ENCODE assay signal across 13 mouse cellular contexts in genomic region chr11:4193420-4193819, GRCm38 (mm10). TPM values are rescaled to one million over a fixed set of nuclear protein-coding genes. Genes with fewer than 3 reads are reported as not detected.
"Had no signal": no experiment of that assay in that cellular context is flagged by ENCODE, and none has a peak within 500 bp of the region (broad histone marks: within the 10 kb centered on the region; RNA-seq: fewer than 3 reads in every experiment).

No protein-coding gene starts in this region.

- H3K36me3 ChIP-seq: intestine, embryonic 15.5 days; liver, embryonic 15.5 days; neural tube, embryonic 12.5 days had no signal

- DNase-seq: kidney, postnatal 10 days; layer of hippocampus, postnatal 36 days; left cerebral cortex, postnatal 4 days; lung, adult 2 months; lung, postnatal 36 days; midbrain, embryonic 14.5 days had no signal

- H3K4me2 ChIP-seq: intestine, embryonic 15.5 days; liver, embryonic 11.5 days; liver, embryonic 15.5 days; neural tube, embryonic 12.5 days had no signal

- H3K27ac ChIP-seq: intestine, embryonic 15.5 days; liver, embryonic 15.5 days; neural tube, embryonic 12.5 days had no signal

- ATAC-seq: intestine, embryonic 15.5 days; lung, postnatal 0 days had no signal

- H3K27me3 ChIP-seq: intestine, embryonic 15.5 days; liver, embryonic 15.5 days; neural tube, embryonic 12.5 days had no signal

- H3K9ac ChIP-seq: intestine, embryonic 15.5 days; liver, embryonic 15.5 days; neural tube, embryonic 12.5 days had no signal

- H3K4me3 ChIP-seq: intestine, embryonic 15.5 days; liver, embryonic 15.5 days; myocyte; neural tube, embryonic 12.5 days had no signal

- H3K4me1 ChIP-seq: neural tube, embryonic 12.5 days had no signal

- H3K9me3 ChIP-seq: intestine, embryonic 15.5 days; liver, embryonic 15.5 days; neural tube, embryonic 12.5 days had no signal

RNA-seq across cellular contexts. Expression of gene Osm, which starts 42.8 kb away (rescaled TPM):
- polyA plus RNA-seq: kidney, embryonic 14.5 days; myocyte; neural tube, embryonic 12.5 days had no signal
